Comparison of ENCODE assay signal across 10 mouse cellular contexts in genomic region chr2:71594466-71594865, GRCm38 (mm10). TPM values are rescaled to one million over a fixed set of nuclear protein-coding genes. Genes with fewer than 3 reads are reported as not detected.
A peak's percentile ranks its signal among the peaks of the same experiment; 100 is the strongest.
DNase-seq lines count a peak whose midpoint lies in the region; ATAC-seq lines count a peak whose summit lies in the region.
"Had no signal": no experiment of that assay in that cellular context is flagged by ENCODE, and none has a peak within 500 bp of the region (broad histone marks: within the 10 kb centered on the region; RNA-seq: fewer than 3 reads in every experiment).

No protein-coding gene starts in this region.

- no peaks in the 10 kb centered on the region for H3K9me3 ChIP-seq in forebrain, embryonic 10.5 days
- no peaks in the 10 kb centered on the region for H3K9me3 ChIP-seq in forebrain, embryonic 14.5 days (replicated peaks; ENCODE audit: control insufficient read depth, low read length)
- no peaks in the 10 kb centered on the region for H3K9me3 ChIP-seq in kidney, embryonic 15.5 days (replicated peaks)
- H3K9me3 ChIP-seq: stomach, embryonic 15.5 days had no signal

- H3K4me3 ChIP-seq in forebrain, embryonic 10.5 days = no peak overlapping the region
- no peak overlapping the region for H3K4me3 ChIP-seq in forebrain, embryonic 14.5 days (ENCODE audit: low read depth, low read length)
- no peak overlapping the region for H3K4me3 ChIP-seq in kidney, embryonic 15.5 days (replicated peaks)
- H3K4me3 ChIP-seq: stomach, embryonic 15.5 days had no signal

- no peak overlapping the region; the same call in 1 of the 2 replicates for H3K9ac ChIP-seq in forebrain, embryonic 14.5 days (ENCODE audit: low read length)
- H3K9ac ChIP-seq in kidney, embryonic 15.5 days = no peak overlapping the region
- H3K9ac ChIP-seq: stomach, embryonic 15.5 days had no signal

- H3K27me3 ChIP-seq in forebrain, embryonic 10.5 days (ENCODE audit: poor library complexity, severe bottlenecking) = peaks cover 23% of the 10 kb centered on the region
- no peaks in the 10 kb centered on the region for H3K27me3 ChIP-seq in forebrain, embryonic 14.5 days (replicated peaks; ENCODE audit: control insufficient read depth, insufficient read depth, low read length)
- 0 out of 2 replicates have a peak, but pooled peaks cover 6% of the 10 kb centered on the region for H3K27me3 ChIP-seq in kidney, embryonic 15.5 days

- 87% methylated on average over 7 of the region's 7 CpGs for WGBS in forebrain, embryonic 10.5 days
- 83% methylated on average over 7 of the region's 7 CpGs for WGBS in forebrain, embryonic 14.5 days
- WGBS in kidney, embryonic 15.5 days = 51% methylated on average over 7 of the region's 7 CpGs

- H3K27ac ChIP-seq in forebrain, embryonic 10.5 days = 0 out of 2 replicates have a peak overlapping the region, but pooled peaks have one; percentile 48
- H3K27ac ChIP-seq in forebrain, embryonic 14.5 days (ENCODE audit: low read depth, low read length) = no peak overlapping the region
- H3K27ac ChIP-seq in kidney, embryonic 15.5 days = no peak overlapping the region
- H3K27ac ChIP-seq: stomach, embryonic 15.5 days had no signal

- no peak overlapping the region for H3K4me2 ChIP-seq in forebrain, embryonic 14.5 days (ENCODE audit: low read length)
- no peak overlapping the region for H3K4me2 ChIP-seq in kidney, embryonic 15.5 days
- H3K4me2 ChIP-seq: stomach, embryonic 15.5 days had no signal

- DNase-seq in forebrain, embryonic 10.5 days (ENCODE audit: extremely low spot score, low spot score) = no peak
- DNase-seq in forebrain, embryonic 14.5 days (ENCODE audit: low spot score) = no peak
- peak; percentile 15 for DNase-seq in thymus, postnatal 0 days (ENCODE audit: low spot score)
- DNase-seq in thymus, postnatal 36 days = no peak
- DNase-seq in urinary bladder, postnatal 36 days (ENCODE audit: low spot score in 2 of 2) = peak; percentile 50 to 79
- DNase-seq in kidney, postnatal 36 days = no peak

- no peak for ATAC-seq in forebrain, embryonic 14.5 days
- peak; percentile 71 to 80 for ATAC-seq in hematopoietic stem cell, adult 5-6 weeks (replicated peaks in 1 of 2; ENCODE audit: insufficient read depth in 1 of 2, low FRiP score in 2 of 2, low TSS enrichment in 1 of 2, low read depth in 1 of 2, poor library complexity in 2 of 2, severe bottlenecking in 2 of 2)
- ATAC-seq in kidney, embryonic 15.5 days (replicated peaks; ENCODE audit: low FRiP score) = no peak

- H3K36me3 ChIP-seq in forebrain, embryonic 10.5 days (replicated peaks) = no peaks in the 10 kb centered on the region
- H3K36me3 ChIP-seq in forebrain, embryonic 14.5 days (ENCODE audit: control insufficient read depth, insufficient read depth, low read length) = no peaks in the 10 kb centered on the region
- H3K36me3 ChIP-seq in kidney, embryonic 15.5 days = no peaks in the 10 kb centered on the region
- H3K36me3 ChIP-seq: stomach, embryonic 15.5 days had no signal

- H3K4me1 ChIP-seq in forebrain, embryonic 10.5 days = peaks cover 14% of the 10 kb centered on the region
- H3K4me1 ChIP-seq in forebrain, embryonic 14.5 days (ENCODE audit: control insufficient read depth, insufficient read depth, low read length) = no peaks in the 10 kb centered on the region; the same call in 1 of the 2 replicates
- H3K4me1 ChIP-seq in kidney, embryonic 15.5 days = peaks cover 3% of the 10 kb centered on the region; the same call in 1 of the 2 replicates
- H3K4me1 ChIP-seq: stomach, embryonic 15.5 days had no signal

RNA-seq across cellular contexts. Expression of gene Dlx2, which starts 47.9 kb away (rescaled TPM):
- 15.5 and 17.8 TPM in 2 replicates for polyA plus RNA-seq in forebrain, embryonic 10.5 days (2016; fragmentation: Nextera tagmentation; extraction: Ambion mirVana)
- 44.8 and 51.2 TPM in 2 replicates for polyA plus RNA-seq in forebrain, embryonic 14.5 days (2014; fragmentation: Nextera tagmentation; extraction: Ambion mirVana)
- polyA plus RNA-seq in thymus, postnatal 0 days (2015; fragmentation: Nextera tagmentation; extraction: Ambion mirVana) = 0.05 TPM in 1 of 2 replicates, not detected in the other
- 0.25 TPM in 1 of 2 replicates, not detected in the other for total RNA-seq in hematopoietic stem cell, adult 5-6 weeks (2017)
- 0.16 and 0.17 TPM in 2 replicates for polyA plus RNA-seq in kidney, embryonic 15.5 days (2015; fragmentation: Nextera tagmentation; extraction: Ambion mirVana)
- total RNA-seq: heart, postnatal 14 days had no signal

Comparison
In these comparisons a context has a peak if more than half of its experiments do, and no peak if none do; other contexts are left out.
1. DNase-seq: peak in thymus, postnatal 0 days (single experiment) and urinary bladder, postnatal 36 days (2 of 2); none in forebrain, embryonic 10.5 days (single experiment), forebrain, embryonic 14.5 days (single experiment), thymus, postnatal 36 days (0 of 2) and kidney, postnatal 36 days (0 of 2).
2. ATAC-seq: peak in hematopoietic stem cell, adult 5-6 weeks (2 of 2); none in forebrain, embryonic 14.5 days (single experiment) and kidney, embryonic 15.5 days (single experiment).
3. RNA of gene Dlx2, which starts 47.9 kb away (polyA plus RNA-seq): 44.8 to 51.2 TPM in forebrain, embryonic 14.5 days and 15.5 to 17.8 TPM in forebrain, embryonic 10.5 days; 0.16 to 0.17 TPM in kidney, embryonic 15.5 days and 0.05 TPM in thymus, postnatal 0 days; every median in the first group is over 10 times any median in the second.